Mouse (Mus musculus) ES-E14 (cell line): ENCODE data around the gene Tia1. TPM values are rescaled to one million over a fixed set of nuclear protein-coding genes. Genes with fewer than 3 reads are reported as not detected.

ENCODE experiments used
- DNase-seq: peaks from one replicate; pipeline ENCODE4 v3.0.0-alpha.2; 2013; ENCODE audit warnings: low read depth, low spot score
- H3K27ac ChIP-seq: 2 replicates; pipeline ENCODE4 v1.5.1; 2012; ENCODE audit warnings: low read depth, mild to moderate bottlenecking, low read length, moderate library complexity, mixed read lengths; ENCODE audit not compliant: poor library complexity, insufficient read depth, severe bottlenecking
- H3K36me3 ChIP-seq: 2 replicates; pipeline ENCODE4 v1.6.1; 2012; ENCODE audit warnings: mild to moderate bottlenecking, low read length, moderate library complexity, mixed read lengths; ENCODE audit not compliant: control insufficient read depth, poor library complexity, insufficient read depth, severe bottlenecking
- H3K4me1 ChIP-seq, 2 experiments: fragments of 150-350 bp in 1 of 2; sonication (generic) in 1 of 2; 2 replicates each; pipeline ENCODE4 v1.6.1; 2012; ENCODE audit warnings: low read length in 2 of 2, mild to moderate bottlenecking in 1 of 2, mixed read lengths in 1 of 2; ENCODE audit not compliant: control insufficient read depth in 2 of 2, insufficient read depth in 2 of 2, poor library complexity in 1 of 2
- H3K4me3 ChIP-seq, 2 experiments: fragments of 150-350 bp in 1 of 2; sonication (generic) in 1 of 2; 2 replicates each; pipeline ENCODE4 v1.5.1; 2012; ENCODE audit warnings: low read length in 2 of 2, low read depth in 1 of 2, mild to moderate bottlenecking in 1 of 2, mixed read lengths in 1 of 2; ENCODE audit not compliant: insufficient read depth in 1 of 2, poor library complexity in 1 of 2, severe bottlenecking in 1 of 2
- H3K9ac ChIP-seq: 2 replicates; pipeline ENCODE4 v1.6.1; 2012; ENCODE audit warnings: low read depth, mild to moderate bottlenecking, low read length, mixed read lengths; ENCODE audit not compliant: poor library complexity, insufficient read depth, severe bottlenecking
- H3K9me3 ChIP-seq: fragments of 150-350 bp; sonication (generic); 2 replicates; pipeline ENCODE4 v1.6.1; 2012; ENCODE audit warnings: low read depth, mild to moderate bottlenecking, low read length; ENCODE audit not compliant: control insufficient read depth, insufficient read depth
- CHD2 ChIP-seq: IDR thresholded peaks from 2 replicates; pipeline ENCODE4 v1.6.1; 2014; ENCODE audit warnings: mild to moderate bottlenecking, low read depth, low read length, inconsistent platforms
- HCFC1 ChIP-seq: IDR thresholded peaks from 2 replicates; pipeline ENCODE4 v1.6.1; 2012; ENCODE audit warnings: low read length, inconsistent platforms, borderline replicate concordance; ENCODE audit not compliant: insufficient read depth
- MAFK ChIP-seq: IDR thresholded peaks from 2 replicates; pipeline ENCODE4 v1.6.1; 2014; ENCODE audit warnings: mild to moderate bottlenecking, low read depth, low read length, inconsistent platforms; ENCODE audit not compliant: insufficient read depth
- ZC3H11A ChIP-seq: IDR thresholded peaks from 2 replicates; pipeline ENCODE4 v1.6.1; 2012; ENCODE audit warnings: low read depth, mild to moderate bottlenecking, inconsistent platforms, low read length, borderline replicate concordance
- ZNF384 ChIP-seq: IDR thresholded peaks from 2 replicates; pipeline ENCODE4 v1.6.1; 2012; ENCODE audit warnings: low read depth, low read length, inconsistent platforms
- in situ Hi-C, 2 experiments: fragments of 600-800 bp; cut with MboI; formaldehyde crosslinking; loops; one replicate each; pipeline ENCODE4 v1.15.1; 2025; ENCODE audit warnings: low sequenced_read_pairs in 2 of 2, inconsistent platforms in 1 of 2; ENCODE audit not compliant: unreplicated experiment in 2 of 2
- total RNA-seq: library from RNA; depleted of rRNA; stranded (reverse); fragments of 300-350 nt; gene quantifications from 2 replicates; pipeline ENCODE4 v1.2.3, GENCODE M21; 2012

The Tia1 gene
- total RNA-seq, 1 experiment = 46.1 TPM

DNA sequence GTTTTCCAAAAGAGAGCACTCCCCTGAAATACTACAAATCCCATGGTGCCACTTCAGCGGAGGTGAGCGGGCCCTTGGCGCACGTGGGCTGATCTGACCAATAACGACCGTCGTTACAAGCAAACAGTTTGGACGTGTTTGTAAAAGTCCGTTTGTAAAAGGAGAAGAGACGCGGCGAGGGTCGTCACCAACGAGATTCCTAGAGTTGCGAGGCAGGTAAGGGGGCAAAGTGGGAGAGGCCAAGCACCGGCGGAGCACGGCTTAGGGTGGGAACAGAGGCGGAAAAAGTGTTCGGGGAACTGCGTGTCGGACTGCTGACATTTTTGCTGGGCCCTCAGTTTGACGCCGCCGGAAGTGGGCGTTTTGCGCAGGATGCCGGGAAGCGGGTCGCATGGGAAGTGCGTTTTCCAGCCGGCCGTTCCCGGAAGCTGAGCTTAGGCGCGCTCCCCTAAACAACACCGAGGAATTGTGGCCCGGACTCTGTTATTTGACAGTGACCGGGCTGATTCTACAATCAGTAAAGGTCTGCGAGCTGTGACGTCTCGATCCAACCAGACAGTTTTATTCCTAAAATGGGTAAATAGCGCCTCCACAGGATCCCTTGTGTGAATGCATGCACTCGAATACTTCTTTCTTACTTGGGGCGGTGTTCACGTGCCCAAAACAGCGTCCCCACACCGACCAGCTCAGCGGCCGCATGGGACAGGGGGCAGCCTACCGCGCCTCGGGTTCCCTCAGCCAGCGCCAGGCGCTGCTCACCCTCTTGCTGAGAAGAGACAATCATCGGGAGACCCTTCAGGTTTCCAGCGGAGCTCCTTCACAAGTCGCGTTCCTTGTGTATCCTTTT, 34.5 kb downstream of the Tia1 start, which contains the start of gene C87436:
C87436 (plus strand) TSS at position 103 of the 847 bp plus-strand sequence.
- Histone ChIP-seq H3K9ac (peak within 1 kb of the TSS; percentile 98), H3K4me3 (peak within 1 kb of the TSS; percentile 90 to 97), H3K36me3 (0 out of 2 replicates have a peak, but pooled peaks cover 2% of the 10 kb centered on the region), H3K9me3 (no peaks in the 10 kb centered on the region), H3K4me1 (peaks cover 0 to 4% of the 10 kb centered on the region in 2 experiments; a peak in 1 of 4 replicates), H3K27ac (peak within 1 kb of the TSS; percentile 98)
- in situ Hi-C loops = no loop called here
- DNase-seq = peak; percentile 93
- TF ChIP-seq CHD2 (peak; percentile 42; the same call in 1 of the 2 replicates), MAFK (no peak), HCFC1 (peak; percentile 90)

- H3K9ac ChIP-seq = peak overlapping the region; percentile 98
- peak overlapping the region; percentile 98 for H3K27ac ChIP-seq
- no peak for DNase-seq
- peaks cover 6% of the 10 kb centered on the region for H3K36me3 ChIP-seq
- TF ChIP-seq HCFC1 (no peak), MAFK (no peak), ZNF384 (no peak), CHD2 (no peak), ZC3H11A (no peak)
- H3K9me3 ChIP-seq = no peaks in the 10 kb centered on the region
- in situ Hi-C loops = no loop called here
- peaks cover 0 to 4% of the 10 kb centered on the region in 2 experiments; a peak in 1 of 4 replicates for H3K4me1 ChIP-seq
- peak overlapping the region; percentile 90 to 97 for H3K4me3 ChIP-seq
Observed at GRCm38 (mm10) chr6:86439119-86439496, 35.1 kb downstream of the Tia1 start.

DNA sequence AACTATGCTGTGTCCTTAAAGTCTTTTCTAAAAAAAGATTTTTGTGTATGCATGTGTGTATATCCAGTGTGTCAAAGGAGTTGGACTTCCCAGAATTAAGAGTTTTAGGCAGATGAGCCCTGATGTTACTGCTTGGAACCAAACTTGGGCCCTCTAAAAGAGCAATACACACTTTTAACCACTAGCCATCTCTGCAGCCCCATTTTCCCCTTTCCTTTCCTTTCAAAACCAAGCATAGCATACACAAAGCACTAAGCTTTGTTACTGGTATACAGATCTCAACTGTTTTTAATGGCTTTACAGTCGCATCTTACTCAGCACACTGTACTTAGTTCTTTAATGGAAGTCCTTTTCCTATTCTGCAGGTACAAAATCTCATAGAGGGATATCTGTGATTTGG, 35.5 kb downstream of the Tia1 start:
- DNase-seq = no peak
- peaks cover 0 to 4% of the 10 kb centered on the region in 2 experiments; a peak in 1 of 4 replicates for H3K4me1 ChIP-seq
- peaks cover 6% of the 10 kb centered on the region for H3K36me3 ChIP-seq
- TF ChIP-seq ZNF384 (no peak), MAFK (no peak), CHD2 (no peak), HCFC1 (no peak), ZC3H11A (no peak)
- in situ Hi-C loops = no loop called here
- peak overlapping the region; percentile 90 to 97; a peak in 3 of 4 replicates for H3K4me3 ChIP-seq
- H3K27ac ChIP-seq = no peak overlapping the region; the same call in 1 of the 2 replicates
- no peaks in the 10 kb centered on the region for H3K9me3 ChIP-seq
- peak overlapping the region; percentile 60; the same call in 1 of the 2 replicates for H3K9ac ChIP-seq

DNA sequence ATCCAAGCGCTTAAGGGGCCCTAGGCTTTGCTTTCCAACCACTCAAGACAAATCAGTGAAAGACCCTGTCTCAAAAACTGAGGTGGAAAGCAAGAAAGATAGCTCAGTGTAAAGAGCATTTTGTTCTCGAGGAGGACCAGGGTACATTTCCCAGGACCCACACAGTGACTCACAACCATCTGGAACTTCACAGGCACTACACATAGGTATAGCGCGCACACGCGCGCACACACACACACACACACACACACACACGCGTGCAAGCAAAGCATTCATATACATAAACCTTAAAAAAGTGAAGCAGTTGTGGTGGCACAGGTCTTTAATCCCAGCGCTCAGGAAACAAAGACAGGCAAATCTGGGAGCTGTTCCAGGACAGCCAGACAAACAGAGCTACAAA, 37.6 kb downstream of the Tia1 start:
- H3K36me3 ChIP-seq = peaks cover 12% of the 10 kb centered on the region
- no peak for DNase-seq
- no peaks in the 10 kb centered on the region for H3K9me3 ChIP-seq
- H3K4me3 ChIP-seq = no peak overlapping the region
- no peak overlapping the region for H3K9ac ChIP-seq
- in situ Hi-C loops = no loop called here
- H3K4me1 ChIP-seq = peaks cover 0 to 4% of the 10 kb centered on the region in 2 experiments; a peak in 1 of 4 replicates
- H3K27ac ChIP-seq = no peak overlapping the region
- TF ChIP-seq ZNF384 (no peak), HCFC1 (no peak), CHD2 (no peak), MAFK (no peak), ZC3H11A (no peak)
